Mouse (Mus musculus) erythroblast, embryonic 14.5 days (primary cell): Measurements from ENCODE around the gene Aebp1.

Source experiments
- GATA1 ChIP-seq: IDR thresholded peaks from 2 replicates; pipeline ENCODE4 v1.6.1; 2012; ENCODE audit warnings: low read length, inconsistent platforms, mixed read lengths
- TAL1 ChIP-seq: IDR thresholded peaks from 3 replicates; pipeline ENCODE4 v1.6.1; 2012; ENCODE audit warnings: low read length, inconsistent platforms, mixed read lengths

DNA sequence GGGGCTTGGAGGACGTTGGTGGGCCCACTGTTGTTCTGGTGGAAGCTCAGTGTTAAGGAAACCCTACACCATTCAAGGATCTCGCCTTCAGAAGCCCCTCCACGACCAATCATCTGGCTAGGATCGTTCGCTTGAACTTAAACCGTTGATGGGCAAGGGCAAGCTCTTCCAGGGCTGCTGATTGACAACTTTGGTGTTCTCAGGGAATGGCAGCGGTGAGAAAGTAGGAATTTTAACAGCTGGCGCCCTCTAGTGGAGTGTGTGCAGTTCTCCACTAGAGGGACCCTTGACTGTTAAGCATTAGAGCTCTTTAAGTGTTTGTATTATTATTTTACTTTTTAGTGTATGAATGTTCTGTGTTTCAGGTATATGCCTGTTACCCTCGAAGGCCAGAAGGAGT, 24.4 kb downstream of the Aebp1 start:
- no peak for TF ChIP-seq GATA1
- no peak for TF ChIP-seq TAL1
